Mouse (Mus musculus) 3134 (cell line): ENCODE data around the gene Rhcg.

Experiments
- DNase-seq: peaks from one replicate; pipeline ENCODE4 v3.0.0-alpha.2; 2011; ENCODE audit warnings: low spot score; ENCODE audit not compliant: insufficient read length; ENCODE audit errors: extremely low read depth

Gene Rhcg

DNA sequence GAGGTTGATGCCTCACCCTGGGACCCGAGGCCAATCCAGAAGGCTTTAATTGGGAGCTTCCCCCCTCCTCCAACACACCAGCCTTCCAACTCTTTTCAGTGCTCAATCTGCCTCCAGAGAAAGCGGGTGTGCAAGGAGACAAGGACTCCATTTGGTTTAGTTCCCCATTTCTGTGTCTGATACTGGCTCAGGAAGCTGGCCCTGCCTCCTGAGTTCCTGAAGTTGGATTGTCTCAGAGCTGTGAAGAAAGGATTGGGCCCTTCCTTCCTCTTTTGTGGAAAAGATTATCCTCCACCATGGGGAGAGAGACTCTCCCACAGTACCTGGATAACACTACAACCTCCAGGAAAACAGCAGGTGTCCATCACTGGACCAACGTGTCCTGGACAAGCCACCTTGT is 10.7 kb downstream of the Rhcg start:
- no peak for DNase-seq

DNA sequence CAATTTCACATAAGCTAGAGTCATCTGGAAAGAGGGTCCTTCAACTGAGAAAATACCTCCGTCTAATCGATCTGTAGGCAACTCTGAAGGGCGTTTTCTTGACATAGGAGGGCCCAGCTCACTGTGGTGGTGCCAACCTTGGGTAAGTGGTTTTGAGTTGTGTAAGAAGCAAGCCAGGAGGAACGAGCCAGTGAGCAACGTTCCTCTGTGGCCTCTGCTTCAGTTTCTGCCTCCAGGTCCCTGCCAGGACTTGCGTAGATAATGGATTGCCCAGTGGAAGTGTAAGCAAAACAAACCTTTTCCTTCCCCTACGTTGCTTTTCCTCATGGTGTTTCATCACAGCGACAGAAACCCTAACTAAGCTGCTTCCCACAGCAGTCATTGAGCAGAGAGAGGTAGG is 15.5 kb downstream of the Rhcg start:
- no peak for DNase-seq

DNA sequence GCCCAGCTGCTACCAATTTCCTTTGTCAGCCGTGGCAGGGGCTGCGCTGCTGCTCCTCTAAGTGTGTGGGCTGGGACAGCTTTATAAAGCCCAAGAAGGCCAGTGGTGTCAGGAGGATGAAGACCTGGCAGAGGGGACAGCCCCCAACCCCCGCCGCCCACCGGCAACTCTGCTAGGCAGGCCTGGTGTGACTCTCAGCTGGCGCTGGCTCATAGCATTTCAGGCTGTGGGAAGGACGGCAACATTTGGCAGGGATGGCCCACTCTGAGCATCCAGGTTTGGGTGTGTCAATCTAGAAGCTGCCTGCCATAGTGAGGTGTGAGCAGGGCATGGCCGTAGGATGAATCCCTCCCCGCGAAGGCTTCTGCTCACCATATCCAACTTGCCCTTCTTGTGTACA is 17.3 kb downstream of the Rhcg start:
- DNase-seq = no peak

DNA sequence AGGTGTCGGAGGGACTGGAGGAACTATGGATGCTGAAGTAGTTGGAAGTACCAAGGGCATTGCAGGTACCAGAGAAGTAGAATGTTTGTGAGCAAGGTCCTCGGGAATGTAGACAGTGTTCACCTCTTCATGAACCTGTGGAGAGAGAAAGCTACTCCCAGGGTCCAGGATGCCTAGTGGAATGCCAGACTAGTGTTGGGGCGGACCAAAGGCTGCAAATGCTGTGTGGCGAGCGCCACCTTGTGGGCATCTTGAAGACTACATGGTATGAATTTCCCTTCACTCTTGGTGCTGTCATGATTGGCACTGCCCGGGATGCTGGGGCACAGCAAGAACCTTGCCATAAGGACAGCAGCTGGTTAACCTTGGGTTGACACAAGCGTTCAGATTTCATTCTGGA is 22.6 kb downstream of the Rhcg start:
- no peak for DNase-seq

DNA sequence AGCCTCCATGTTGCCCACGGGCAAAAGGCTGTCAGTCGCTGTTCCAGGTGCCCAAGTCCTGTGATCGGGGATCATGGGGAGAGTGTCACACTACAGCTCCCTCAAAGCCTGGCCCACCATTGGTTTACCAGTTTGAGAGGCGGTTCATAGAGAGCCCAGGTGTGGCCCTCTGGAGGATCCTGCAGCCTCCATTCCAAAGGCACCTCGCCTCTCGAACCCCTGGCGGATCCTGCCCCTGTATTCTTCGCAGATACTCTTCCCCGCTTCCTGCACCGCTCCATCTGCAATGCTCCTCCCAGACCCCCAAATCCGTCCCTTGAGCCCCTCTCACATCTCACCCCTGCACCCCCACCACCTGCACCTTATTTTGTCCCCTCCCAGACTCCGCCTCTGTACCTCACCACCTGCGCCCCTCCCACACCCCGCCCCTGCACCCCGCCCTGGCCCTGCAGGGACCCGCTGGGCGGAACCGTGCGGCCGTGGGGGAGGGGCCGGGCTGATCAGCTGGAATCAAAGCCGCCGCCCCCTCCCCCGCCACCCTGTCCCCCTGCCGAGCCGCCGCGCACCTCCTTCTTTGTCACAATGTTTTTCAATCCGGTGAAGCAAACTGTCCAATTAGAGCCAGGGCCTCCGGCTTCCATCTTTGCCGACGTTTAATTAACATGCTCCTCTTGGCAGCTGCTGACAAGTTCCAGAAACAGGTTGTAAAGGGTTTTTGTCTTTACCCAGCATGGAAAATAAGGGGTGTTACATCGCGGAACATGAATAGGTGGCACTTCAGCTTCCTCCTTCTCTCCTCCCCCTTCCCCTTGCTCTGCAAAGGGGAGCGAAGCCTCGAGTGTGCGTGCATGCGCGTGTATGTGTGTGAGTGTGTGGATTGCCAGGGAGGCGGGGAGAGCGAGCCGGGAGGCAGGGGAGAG is 25.4 kb downstream of the Rhcg start:
- DNase-seq = no peak

DNA sequence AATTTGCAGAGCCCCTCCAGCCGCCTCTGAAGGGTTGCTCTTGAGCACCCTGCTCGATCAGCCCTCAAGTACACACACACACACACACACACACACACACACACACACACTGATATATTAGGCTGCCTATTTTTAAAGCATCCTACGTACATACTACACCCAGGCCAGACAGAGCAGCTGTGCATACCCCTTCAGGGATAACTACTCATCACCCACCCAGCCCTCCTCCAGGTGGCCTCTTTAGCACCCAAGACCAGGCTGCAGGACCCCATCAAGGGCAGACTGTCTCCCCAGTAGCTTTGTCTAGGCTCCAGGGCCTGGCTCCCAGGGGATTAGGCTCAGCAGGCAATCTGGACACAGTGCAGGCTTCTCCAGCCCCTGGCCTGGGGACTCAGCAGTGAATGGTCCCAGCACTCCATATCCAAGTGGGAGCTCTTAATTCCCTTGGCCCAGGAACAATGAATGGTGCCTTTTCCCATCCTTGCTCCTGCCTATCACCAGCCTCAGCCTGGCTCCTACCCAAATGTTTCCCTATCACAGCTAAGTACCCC is 26.8 kb downstream of the Rhcg start:
- DNase-seq = no peak

DNA sequence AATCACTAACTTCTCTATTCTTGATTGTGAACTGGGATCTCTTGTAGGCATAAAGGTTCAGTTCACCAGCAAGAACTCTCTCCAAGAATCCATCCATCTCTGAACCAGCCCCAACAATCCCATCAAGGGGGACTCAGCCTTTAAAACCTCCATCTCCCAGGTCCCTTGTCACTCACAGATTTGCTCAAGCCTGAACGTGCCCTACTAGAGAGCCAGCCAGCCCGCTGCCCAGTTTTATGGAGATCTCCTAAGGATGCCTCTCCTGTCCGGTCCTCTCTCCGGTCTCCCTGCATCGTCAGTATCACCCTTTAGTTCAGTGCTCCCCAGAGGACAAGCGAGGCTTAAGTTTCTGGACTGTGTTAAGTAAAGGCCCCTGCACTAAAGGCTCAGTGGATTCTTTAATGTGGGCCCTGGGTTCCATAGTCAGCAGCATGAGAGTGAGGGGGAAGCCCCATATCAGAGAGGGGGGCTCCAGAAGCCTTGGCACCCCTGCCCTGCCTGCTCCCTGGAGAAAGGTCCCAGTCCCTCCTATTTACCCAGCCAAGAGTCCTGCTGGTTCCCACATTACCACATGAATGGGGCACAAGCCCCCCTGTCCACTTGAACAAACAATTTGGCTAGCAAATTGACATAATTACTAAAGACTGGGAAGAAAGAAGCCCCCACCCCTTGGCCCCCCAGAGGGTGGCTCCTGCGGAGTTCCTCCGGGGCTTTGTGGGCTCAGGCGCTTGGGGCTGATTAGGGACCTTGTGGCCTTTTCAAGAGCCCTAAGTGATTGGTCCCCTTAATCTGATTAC is 27.5 kb downstream of the Rhcg start:
- DNase-seq = no peak

DNA sequence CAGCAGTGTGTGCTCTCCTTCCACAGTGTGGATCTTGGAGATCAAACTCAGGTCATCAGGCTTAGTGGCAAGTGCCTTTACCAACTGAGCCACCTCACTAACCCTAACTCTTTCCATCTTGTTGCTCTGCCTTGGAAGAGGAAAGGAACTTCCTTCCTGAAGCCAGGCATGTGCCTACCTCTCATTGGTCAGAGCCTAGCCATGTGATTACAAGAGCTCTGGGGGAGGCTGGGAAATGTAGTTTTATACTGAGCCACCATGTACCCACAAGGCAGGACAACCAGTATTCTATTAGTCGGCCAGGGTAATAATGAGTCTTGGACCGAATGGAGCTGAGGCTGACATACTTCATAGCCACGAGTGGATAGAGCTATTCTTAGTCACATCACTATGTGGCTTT is 29.2 kb downstream of the Rhcg start:
- DNase-seq = no peak

DNA sequence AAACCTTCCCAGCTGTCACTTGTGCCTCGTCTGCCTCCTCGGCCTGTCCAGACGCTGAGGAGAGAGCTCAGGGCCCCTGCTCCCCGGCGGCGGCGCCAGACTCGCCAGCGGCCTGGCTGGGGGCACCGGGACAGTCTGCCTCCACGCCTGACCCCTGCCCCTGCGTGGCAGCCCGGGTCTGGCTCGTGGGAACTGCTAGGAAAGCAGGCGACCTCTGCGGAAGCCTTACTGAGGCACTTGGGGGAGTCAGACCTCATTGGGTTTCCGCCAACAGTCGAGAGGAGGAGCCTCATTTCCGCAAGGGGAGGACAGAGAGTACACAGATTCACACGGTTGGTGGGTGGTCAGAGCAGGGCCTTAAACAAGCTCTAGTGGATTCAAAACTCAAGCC is 38.6 kb downstream of the Rhcg start:
- no peak for DNase-seq

DNA sequence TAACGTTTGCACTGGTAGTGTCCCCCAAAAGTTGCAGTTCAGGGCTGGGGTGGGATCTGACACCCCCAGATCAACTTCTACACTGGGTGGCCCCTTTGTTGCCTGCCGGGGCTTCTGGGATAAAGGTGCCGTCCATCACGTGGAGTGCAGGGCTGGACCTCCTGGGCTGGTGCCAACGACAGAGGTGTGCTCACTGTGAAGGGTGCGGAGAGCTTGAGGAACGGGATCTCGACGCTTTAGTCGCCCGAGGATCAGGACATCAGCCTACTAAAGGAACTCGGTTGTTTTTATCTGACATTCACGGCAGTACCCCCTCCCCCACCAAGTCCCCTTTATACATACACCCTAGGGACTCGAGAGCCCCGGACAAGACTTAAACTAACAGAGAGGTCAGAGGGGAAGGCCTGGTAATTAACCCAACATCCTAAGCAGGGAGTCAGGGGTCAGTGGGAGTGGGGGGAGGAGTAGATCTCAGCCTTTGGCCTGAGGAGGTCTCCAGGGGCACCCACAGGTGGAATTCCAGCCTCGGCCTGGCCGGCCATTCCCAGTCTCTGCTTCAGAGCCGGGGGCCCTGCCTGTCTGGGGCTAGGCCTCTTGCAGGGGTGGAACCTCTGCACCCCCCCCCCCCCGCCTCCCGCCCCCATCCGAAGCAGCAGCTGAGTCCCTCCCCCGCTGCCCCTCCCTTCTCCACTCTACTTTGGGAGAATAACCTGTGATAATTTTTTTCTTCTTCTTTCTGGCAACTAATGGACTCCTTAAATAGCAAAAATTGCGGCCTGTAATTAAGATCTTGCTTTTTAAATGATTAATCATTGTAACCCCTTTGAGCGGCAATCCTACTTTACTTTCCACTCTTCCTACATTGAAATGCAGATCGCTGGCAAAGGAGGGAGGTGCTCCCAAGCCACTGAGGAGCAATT is 39.3 kb downstream of the Rhcg start:
- no peak for DNase-seq

DNA sequence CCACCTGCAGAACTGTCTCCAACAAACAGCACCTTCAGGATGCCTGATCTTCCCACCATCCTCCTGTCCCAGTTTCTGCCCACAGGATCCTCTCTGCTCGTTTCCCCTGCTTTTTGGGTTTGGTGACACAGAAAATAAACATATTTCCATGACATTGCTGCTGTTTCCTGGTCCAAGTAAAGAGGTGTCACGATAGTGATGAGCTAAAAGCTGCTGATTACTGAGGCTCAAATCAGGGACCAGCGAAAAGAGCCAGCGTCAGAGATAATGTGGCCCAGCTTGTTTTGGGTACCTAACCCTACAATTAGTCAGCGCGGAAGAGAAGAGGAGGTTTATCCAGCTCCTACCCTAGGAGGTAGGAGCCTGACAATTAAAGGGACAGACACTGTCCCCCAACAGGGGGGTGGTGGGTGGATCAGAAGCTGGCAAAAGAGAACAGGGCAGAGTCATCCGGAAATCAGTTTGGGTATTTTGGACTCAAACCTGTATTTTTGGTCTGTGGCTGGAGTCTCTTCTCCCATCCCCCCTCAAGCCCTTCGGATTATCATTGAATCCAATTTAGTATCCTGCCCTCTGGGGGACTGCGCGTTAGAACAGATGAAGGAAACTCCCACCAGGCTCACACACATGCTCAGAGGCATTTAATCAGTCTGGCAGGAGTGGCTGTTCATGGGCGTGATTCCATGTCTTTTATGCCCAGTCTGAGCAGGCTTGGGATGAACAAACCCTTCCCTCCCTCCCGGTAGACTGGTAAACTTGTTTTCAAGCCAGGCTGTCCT is 40.2 kb downstream of the Rhcg start:
- no peak for DNase-seq

DNA sequence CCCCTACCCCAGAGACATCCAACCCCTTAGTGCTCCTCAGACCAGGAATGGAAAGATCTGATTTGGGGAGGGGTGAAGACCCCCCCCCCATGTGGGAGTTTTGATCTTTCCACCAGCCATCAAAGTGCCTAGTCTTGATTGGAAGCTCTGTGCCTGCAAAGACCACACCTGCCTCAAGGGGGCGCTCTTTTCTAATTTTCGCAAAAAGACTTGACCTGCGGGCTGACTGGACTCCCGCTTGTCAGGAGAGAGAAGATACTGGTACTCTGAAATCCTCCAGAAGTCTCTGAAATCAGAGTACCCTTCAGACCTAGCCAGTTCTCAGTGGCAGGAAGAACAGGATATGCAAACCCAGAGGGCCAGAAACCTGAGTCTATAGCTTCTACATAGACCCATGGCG is 40.8 kb downstream of the Rhcg start:
- no peak for DNase-seq

DNA sequence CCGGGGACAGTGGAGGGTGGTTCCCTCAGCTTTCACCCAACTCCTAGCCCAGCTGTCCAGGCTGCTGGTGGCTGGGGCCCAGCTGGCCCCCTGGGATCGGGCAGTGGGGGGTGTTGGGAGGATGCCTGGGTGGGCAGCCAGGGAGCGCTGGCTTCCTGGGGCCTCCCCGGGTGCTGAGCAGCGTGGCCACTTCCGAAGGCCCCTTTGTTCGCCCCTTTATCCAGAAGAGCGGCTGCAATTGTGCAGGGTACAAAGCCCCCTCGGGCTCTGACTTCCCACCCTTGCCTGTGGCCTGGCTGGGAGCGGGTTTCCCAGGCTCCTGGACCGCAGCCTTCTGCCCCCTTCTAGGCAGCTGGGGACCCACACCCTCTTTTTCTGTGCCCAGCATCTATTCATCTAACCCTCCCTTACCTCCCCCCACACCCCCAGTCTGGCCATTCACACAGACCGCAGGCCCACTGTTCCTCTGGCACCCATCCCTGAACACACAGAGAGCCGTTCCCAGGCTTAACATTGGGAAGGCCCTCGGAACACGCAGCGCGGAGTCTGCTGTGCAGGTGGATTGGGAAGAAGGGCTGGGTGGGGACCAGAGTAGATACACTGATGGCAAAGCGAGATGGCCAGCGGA is 45.2 kb downstream of the Rhcg start:
- DNase-seq = no peak

DNA sequence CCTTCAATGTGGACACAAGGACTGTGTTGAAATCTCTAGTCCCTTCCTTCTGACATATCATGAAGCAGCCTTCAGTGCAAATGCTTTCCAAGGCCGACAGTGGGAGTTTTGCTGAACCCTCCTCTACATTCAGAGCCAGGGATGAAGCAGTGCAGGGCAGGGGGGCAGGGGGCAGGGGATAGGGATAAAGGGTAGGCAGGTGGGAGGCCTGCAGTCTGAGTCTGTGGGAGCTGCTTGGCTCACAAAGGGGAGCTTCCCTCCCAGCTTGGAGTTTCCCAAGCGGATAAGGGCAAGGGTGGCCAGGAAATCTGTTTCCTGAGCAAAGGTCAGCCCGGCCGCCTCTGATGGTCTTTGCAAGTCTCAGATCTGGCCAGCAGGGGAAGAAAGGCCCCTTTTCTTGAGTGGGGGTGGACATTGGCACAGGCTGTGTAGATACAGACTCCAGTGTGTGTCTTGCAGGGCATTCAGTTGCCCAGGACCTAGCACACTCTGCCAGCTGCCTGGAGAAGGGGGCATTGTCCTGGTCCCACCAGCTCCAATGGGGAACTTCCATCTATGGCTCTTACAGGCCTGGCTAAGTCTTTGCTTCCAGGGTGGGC is 48.4 kb downstream of the Rhcg start:
- DNase-seq = no peak

DNA sequence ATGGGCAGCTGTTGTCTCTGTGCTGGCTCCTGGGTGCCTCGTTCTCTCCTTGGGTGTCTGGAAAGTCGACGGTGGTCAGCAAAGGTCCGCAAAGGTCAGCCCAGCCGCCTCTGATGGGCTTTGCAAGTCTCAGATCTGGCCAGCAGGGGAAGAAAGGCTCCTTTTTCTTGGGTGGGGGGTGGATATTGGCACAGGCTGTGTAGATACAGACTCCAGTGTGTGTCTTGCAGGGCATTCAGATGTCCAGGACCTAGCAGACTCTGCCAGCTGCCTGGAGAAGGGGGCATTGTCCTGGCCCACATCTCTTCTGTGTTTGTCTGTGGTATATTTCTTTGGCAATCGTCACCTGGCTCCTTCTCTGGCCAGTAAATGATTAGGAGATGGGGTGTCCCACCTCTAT is 49.2 kb downstream of the Rhcg start:
- no peak for DNase-seq

DNA sequence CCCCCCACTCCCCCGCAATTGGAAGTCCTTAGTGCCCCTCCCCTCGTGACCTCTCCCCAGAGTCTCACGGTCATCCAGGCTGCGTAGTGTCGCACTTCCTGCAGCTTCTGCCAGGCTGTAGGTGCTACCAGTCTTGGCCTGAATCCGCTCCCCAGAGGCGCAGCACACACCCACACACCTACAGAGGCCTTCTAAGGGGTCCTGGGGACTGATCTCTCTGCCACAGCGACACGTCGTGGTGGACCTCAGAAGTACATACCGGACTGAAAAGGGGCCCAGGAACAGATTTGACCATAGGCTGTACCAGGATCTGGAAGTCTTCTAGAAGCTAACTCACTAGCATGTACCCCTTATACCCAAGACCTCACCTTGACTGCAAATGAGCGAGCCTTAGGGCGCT is 53.8 kb downstream of the Rhcg start:
- DNase-seq = no peak

DNA sequence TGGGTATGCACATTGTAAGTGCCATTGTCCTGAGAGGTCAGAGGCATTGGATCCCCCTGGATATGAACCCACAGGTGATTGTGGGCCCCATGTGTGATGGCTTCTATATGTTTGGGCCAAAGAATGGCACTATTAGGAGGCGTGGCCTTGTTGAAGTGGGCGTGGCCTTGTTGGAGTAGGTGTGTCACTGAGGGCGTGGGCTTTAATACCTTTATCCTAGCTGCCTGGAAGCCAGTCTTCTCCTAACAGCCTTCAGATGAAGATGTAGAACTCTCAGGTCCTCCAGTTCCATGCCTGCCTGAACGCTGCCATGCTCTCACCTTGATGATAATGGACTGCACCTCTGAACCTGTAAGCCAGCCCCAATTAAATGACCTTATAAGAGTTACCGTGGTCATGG is 55.1 kb downstream of the Rhcg start:
- DNase-seq = no peak

DNA sequence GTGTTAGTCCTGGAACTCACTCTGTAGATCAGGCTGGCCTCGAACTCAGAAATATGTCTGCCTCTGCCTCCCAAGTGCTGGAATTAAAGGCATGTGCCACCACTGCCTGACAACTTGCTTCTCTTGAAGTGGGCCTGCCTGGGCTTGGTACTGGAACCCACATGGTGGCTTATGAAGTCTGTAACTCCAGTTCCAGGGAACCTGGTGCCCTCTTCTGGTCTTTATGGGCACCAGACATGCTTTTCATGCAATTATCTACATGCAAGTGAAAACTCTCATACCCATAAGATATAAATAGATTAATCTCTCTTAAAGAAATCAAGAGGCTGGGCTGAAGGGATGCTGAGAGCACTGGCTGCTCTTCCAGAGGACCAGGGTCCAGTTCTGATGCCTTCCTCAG is 58.8 kb downstream of the Rhcg start:
- DNase-seq = no peak

DNA sequence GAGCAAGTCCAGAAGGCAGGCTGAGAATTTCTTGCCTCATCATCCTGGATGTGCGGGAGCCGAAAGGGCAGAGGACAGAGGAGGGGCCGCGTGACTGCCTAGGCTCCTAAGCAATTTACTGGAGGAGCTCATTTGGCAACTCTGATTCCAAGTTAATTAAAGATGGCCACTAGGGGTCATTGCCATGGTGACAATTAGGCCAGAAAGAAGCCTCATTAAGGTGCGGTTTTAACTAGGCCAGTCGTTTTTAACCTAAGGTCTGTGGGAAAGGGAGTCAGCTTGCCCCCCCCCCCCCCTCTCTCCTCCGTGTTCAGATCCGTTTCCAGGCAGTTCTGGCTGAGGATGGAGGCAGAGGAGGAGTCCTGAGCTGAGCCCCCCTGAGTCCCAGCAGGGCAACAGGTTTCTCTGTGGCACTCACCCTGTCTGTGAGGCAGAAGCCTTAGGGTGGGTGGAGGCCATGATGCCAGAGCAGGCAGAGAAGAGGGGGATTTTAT is 59.7 kb downstream of the Rhcg start:
- DNase-seq = no peak
